Mouse (Mus musculus) forebrain, embryonic 12.5 days (tissue): ENCODE data around the gene Lgi1. TPM values are rescaled to one million over a fixed set of nuclear protein-coding genes. Genes with fewer than 3 reads are reported as not detected.
A peak's percentile ranks its signal among the peaks of the same experiment; 100 is the strongest.

ENCODE experiments used
- ATAC-seq: fragments of 200-750 bp; cut with Nextera tagmentation; 2 replicates; pipeline ENCODE4 v1.8.0; 2017; ENCODE audit warnings: moderate TSS enrichment; ENCODE audit not compliant: low FRiP score
- H3K27ac ChIP-seq: fragments of 300-500 bp; sonication (generic); 2 replicates; pipeline ENCODE4 v1.5.1; 2016; ENCODE audit warnings: mild to moderate bottlenecking
- H3K27me3 ChIP-seq: fragments of 300-500 bp; sonication (generic); 2 replicates; pipeline ENCODE4 v1.6.1; 2016; ENCODE audit warnings: mild to moderate bottlenecking
- H3K36me3 ChIP-seq: fragments of 300-500 bp; sonication (generic); replicated peaks from 2 replicates; pipeline ENCODE4 v1.6.1; 2016; ENCODE audit warnings: mild to moderate bottlenecking
- H3K4me1 ChIP-seq: fragments of 300-500 bp; sonication (generic); 2 replicates; pipeline ENCODE4 v1.6.1; 2016
- H3K4me2 ChIP-seq: fragments of 300-500 bp; sonication (generic); 2 replicates; pipeline ENCODE4 v1.6.1; 2016; ENCODE audit warnings: mild to moderate bottlenecking, moderate library complexity
- H3K4me3 ChIP-seq: fragments of 300-500 bp; sonication (generic); replicated peaks from 2 replicates; pipeline ENCODE4 v1.5.1; 2016; ENCODE audit warnings: mild to moderate bottlenecking
- H3K9ac ChIP-seq: fragments of 300-500 bp; sonication (generic); 2 replicates; pipeline ENCODE4 v1.6.1; 2016; ENCODE audit warnings: mild to moderate bottlenecking
- H3K9me3 ChIP-seq: fragments of 300-500 bp; sonication (generic); 2 replicates; pipeline ENCODE4 v1.6.1; 2016
- WGBS: fragments of 180-500 bp; shearing (Covaris S2); methylation state at CpG from one replicate; pipeline ENCODE4 v1.1.7; 2016; 5-methylcytosine and 5-hydroxymethylcytosine counted together
- polyA plus RNA-seq: library from polyadenylated mRNA; unstranded; fragments of >200 nt; fragmentation: Nextera tagmentation; extraction: Ambion mirVana; gene quantifications from 2 replicates; pipeline ENCODE4 v1.2.1, GENCODE M21; 2016

Lgi1 gene
- polyA plus RNA-seq, 1 experiment from 2014 or later: 2.4 TPM

- Histone ChIP-seq H3K36me3 (no peaks in the 10 kb centered on the region), H3K27me3 (0 out of 2 replicates have a peak, but pooled peaks cover 5% of the 10 kb centered on the region), H3K4me1 (no peaks in the 10 kb centered on the region), H3K4me3 (no peak overlapping the region), H3K9me3 (no peaks in the 10 kb centered on the region), H3K27ac (no peak overlapping the region), H3K9ac (no peak overlapping the region), H3K4me2 (no peak overlapping the region)
- ATAC-seq: no peak
- WGBS: 86% methylated on average over 2 of the region's 2 CpGs
Measured at GRCm38 (mm10) chr19:38332245-38332644, 67.9 kb downstream of the Lgi1 start.

GRCm38 (mm10) chr19:38332820-38333219 lies 68.5 kb downstream of the Lgi1 start:
- Histone ChIP-seq H3K9me3 (no peaks in the 10 kb centered on the region), H3K4me1 (no peaks in the 10 kb centered on the region), H3K4me2 (no peak overlapping the region), H3K36me3 (no peaks in the 10 kb centered on the region), H3K27ac (no peak overlapping the region), H3K9ac (no peak overlapping the region), H3K27me3 (0 out of 2 replicates have a peak, but pooled peaks cover 5% of the 10 kb centered on the region), H3K4me3 (no peak overlapping the region)
- ATAC-seq: no peak
- WGBS: 55% methylated on average over 3 of the region's 3 CpGs

DNA sequence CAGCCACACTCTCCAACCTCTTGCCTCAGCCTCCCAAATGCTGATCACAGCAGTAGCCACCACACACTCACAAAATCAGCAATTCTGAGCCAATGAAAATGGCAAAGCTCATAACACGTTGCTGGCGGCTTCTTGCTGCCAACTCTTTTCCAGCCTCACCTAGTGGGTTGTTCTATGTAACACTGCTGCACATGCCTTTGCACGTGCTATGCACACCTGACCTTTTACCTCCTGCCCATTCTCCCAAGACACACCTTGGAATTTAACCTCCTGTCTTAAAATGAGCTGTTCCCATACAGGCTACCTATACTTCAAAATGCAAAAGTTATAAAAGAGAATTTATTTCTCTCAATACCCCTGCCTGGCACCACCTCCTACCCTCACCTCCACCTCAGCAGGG lies 72.2 kb downstream of the Lgi1 start:
- H3K9me3 ChIP-seq: no peaks in the 10 kb centered on the region
- 0 out of 2 replicates have a peak, but pooled peaks cover 5% of the 10 kb centered on the region for H3K27me3 ChIP-seq
- no peak overlapping the region for H3K4me3 ChIP-seq
- WGBS: 87% methylated on average over 3 of the region's 3 CpGs
- no peak overlapping the region for H3K27ac ChIP-seq
- ATAC-seq: no peak
- H3K9ac ChIP-seq: no peak overlapping the region
- no peak overlapping the region for H3K4me2 ChIP-seq
- no peaks in the 10 kb centered on the region for H3K36me3 ChIP-seq
- H3K4me1 ChIP-seq: no peaks in the 10 kb centered on the region

GRCm38 (mm10) chr19:38337332-38337731 lies 73.0 kb downstream of the Lgi1 start:
- H3K9me3 ChIP-seq: no peaks in the 10 kb centered on the region
- ATAC-seq: no peak
- 96% methylated on average over 3 of the region's 3 CpGs for WGBS
- no peaks in the 10 kb centered on the region for H3K4me1 ChIP-seq
- H3K36me3 ChIP-seq: no peaks in the 10 kb centered on the region
- no peak overlapping the region for H3K9ac ChIP-seq
- no peak overlapping the region for H3K4me2 ChIP-seq
- H3K27me3 ChIP-seq: 0 out of 2 replicates have a peak, but pooled peaks cover 5% of the 10 kb centered on the region
- H3K27ac ChIP-seq: no peak overlapping the region
- no peak overlapping the region for H3K4me3 ChIP-seq

- 53% methylated on average over 3 of the region's 3 CpGs for WGBS
- Histone ChIP-seq H3K4me2 (no peak overlapping the region), H3K36me3 (no peaks in the 10 kb centered on the region), H3K27ac (no peak overlapping the region), H3K9ac (no peak overlapping the region), H3K9me3 (no peaks in the 10 kb centered on the region), H3K4me1 (no peaks in the 10 kb centered on the region), H3K4me3 (no peak overlapping the region), H3K27me3 (0 out of 2 replicates have a peak, but pooled peaks cover 5% of the 10 kb centered on the region)
- ATAC-seq: no peak
Measured at GRCm38 (mm10) chr19:38339734-38340133, 75.4 kb downstream of the Lgi1 start.

DNA sequence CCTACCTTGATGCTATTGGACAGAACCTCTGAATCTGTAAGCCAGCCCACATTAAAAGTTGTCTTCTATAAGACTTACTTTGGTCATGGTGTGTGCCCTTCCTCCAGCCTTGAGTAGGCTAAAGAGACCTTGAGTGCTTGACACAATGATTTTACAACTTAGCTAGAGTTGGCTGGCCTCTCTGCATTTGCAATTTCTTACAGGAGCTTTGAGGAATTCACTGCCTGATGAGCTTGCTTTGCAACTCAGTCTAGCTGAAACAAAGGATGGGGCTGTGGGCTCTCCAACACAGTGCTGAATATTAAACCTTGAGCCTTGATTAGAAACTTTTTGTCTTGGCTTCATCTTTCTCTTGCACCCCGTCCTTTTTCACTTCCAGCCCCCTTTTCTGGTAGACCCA lies 78.9 kb downstream of the Lgi1 start:
- peaks cover 4% of the 10 kb centered on the region; the same call in 1 of the 2 replicates for H3K4me1 ChIP-seq
- H3K4me2 ChIP-seq: no peak overlapping the region
- 65% methylated on average over 1 of the region's 1 CpGs for WGBS
- H3K27me3 ChIP-seq: no peaks in the 10 kb centered on the region
- H3K9ac ChIP-seq: no peak overlapping the region
- peaks cover 4% of the 10 kb centered on the region; the same call in 1 of the 2 replicates for H3K9me3 ChIP-seq
- ATAC-seq: no peak
- no peak overlapping the region for H3K4me3 ChIP-seq
- H3K36me3 ChIP-seq: no peaks in the 10 kb centered on the region
- no peak overlapping the region for H3K27ac ChIP-seq

DNA sequence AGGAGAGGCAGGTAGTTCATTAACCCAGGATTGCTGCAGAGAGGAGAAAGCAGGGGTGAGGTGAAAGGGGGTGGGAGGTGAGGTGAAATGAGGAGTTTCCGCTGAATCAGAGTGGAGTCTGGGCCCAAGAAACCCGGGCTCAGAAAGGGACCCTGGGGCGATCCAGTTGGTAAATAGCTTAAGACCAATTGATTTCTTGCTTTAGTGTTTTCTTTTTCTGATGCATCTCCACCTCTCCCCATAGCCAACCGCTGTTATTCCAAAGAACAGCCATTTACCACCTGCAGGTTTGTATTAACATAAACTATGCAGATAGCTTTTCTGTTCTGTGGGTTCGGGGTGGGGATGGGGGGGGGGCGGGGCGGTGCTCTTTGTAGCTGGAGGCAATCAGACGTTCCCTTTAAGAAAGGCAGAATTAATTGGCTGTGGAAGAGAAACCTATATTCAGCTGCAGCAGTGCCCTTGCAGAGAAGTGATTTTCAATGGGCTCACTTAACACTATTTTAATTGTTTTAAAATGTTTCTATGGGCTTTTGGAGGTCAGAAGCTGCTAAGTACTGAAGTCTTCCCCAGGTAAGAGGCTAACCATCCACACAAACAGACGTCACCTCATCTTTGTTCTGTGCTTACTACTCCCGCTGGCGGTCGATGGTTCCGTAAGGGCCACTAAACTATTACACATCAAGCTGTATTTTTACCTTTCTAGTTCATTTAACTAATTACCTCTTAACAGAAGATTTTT lies 84.1 kb downstream of the Lgi1 start:
- WGBS: 13% methylated on average over 13 of the region's 13 CpGs
- peak overlapping the region; percentile 24 for H3K4me2 ChIP-seq
- H3K4me3 ChIP-seq: peak overlapping the region; percentile 13; the same call in 1 of the 2 replicates
- H3K27me3 ChIP-seq: peaks cover 26% of the 10 kb centered on the region
- H3K27ac ChIP-seq: peak overlapping the region; percentile 31; the same call in 1 of the 2 replicates
- H3K9ac ChIP-seq: no peak overlapping the region
- ATAC-seq: peak; percentile 57; the same call in 1 of the 2 replicates
- no peaks in the 10 kb centered on the region for H3K36me3 ChIP-seq
- peaks cover 4% of the 10 kb centered on the region; the same call in 1 of the 2 replicates for H3K9me3 ChIP-seq
- peaks cover 9% of the 10 kb centered on the region for H3K4me1 ChIP-seq

DNA sequence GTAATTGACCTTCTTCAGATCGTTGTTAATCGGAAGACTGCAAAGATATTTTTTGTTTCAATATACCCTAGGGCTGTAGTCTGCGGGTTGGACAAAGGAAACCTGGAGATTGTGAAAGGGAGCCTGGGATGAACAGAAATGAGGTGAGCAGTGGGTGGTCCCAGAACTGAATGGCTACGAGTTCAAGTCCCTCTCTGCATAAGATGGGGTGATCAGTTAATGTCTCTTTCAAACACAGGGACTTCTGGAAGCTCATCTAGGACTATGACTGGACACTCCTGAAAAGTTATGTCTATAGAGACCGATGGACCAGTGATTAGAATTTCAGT lies 84.6 kb downstream of the Lgi1 start:
- H3K4me1 ChIP-seq: peaks cover 9% of the 10 kb centered on the region
- H3K9ac ChIP-seq: no peak overlapping the region
- H3K4me2 ChIP-seq: peak overlapping the region; percentile 24; the same call in 1 of the 2 replicates
- H3K4me3 ChIP-seq: no peak overlapping the region
- no peaks in the 10 kb centered on the region for H3K36me3 ChIP-seq
- no peak overlapping the region for H3K27ac ChIP-seq
- ATAC-seq: no peak
- H3K27me3 ChIP-seq: peaks cover 26% of the 10 kb centered on the region
- peaks cover 4% of the 10 kb centered on the region; the same call in 1 of the 2 replicates for H3K9me3 ChIP-seq
- 41% methylated on average over 5 of the region's 5 CpGs for WGBS

GRCm38 (mm10) chr19:38351202-38351601 lies 86.9 kb downstream of the Lgi1 start:
- H3K36me3 ChIP-seq: no peaks in the 10 kb centered on the region
- no peak for ATAC-seq
- peaks cover 26% of the 10 kb centered on the region for H3K27me3 ChIP-seq
- no peak overlapping the region for H3K4me2 ChIP-seq
- WGBS: 94% methylated on average over 2 of the region's 2 CpGs
- H3K27ac ChIP-seq: no peak overlapping the region
- no peak overlapping the region for H3K4me3 ChIP-seq
- no peaks in the 10 kb centered on the region for H3K9me3 ChIP-seq
- H3K4me1 ChIP-seq: peaks cover 9% of the 10 kb centered on the region
- H3K9ac ChIP-seq: no peak overlapping the region

DNA sequence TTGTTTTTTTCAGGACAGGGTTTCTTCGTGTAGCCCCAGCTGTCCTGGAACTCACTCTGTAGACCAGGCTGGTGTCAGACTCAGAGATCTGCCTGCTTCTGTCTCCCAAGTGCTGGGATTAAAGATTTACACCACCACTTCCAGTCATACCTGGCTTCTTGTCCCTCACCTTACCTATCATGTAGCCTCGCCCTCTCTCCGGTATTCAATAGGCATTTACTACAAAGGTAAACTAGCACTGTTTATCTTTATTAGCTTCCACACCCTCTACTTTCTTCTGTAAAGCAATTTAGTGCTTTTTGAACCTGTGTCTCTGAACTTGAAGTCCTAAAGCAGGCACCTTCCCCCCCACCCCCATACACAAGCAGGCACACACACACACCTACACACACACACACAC lies 87.4 kb downstream of the Lgi1 start:
- peaks cover 26% of the 10 kb centered on the region for H3K27me3 ChIP-seq
- H3K9ac ChIP-seq: no peak overlapping the region
- H3K27ac ChIP-seq: no peak overlapping the region
- no peak for ATAC-seq
- H3K4me3 ChIP-seq: no peak overlapping the region
- no peaks in the 10 kb centered on the region for H3K36me3 ChIP-seq
- WGBS: 98% methylated on average over 3 of the region's 3 CpGs
- H3K4me1 ChIP-seq: peaks cover 9% of the 10 kb centered on the region
- H3K9me3 ChIP-seq: no peaks in the 10 kb centered on the region
- H3K4me2 ChIP-seq: no peak overlapping the region

DNA sequence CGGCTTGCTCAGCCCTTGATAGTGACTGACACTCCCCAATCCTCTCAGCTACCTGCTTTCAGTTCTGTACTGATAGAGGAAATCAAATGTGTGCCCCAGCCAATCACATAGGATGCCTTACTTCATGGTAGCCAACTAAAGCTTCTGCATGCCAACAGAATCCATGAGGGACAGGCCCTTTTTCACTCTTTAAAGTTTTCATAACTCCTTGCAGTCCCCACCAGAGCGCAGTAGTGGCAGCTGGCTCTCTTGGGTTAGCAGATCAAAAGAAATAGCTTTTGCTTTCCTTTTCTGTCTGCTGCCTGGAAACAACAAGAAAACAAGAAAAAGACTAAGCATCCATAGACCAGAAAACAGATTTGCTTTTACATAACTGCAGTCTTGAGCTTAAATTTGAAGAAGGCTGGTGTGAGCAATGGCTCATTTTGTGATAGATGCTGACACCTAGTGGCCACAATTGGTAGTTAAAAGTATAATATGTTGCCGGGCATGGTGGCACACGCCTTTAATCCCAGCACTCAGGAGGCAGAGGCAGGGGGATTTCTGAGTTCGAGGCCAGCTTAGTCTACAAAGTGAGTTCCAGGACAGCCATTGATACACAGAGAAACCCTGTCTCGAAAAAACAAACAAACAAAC lies 88.3 kb downstream of the Lgi1 start:
- no peak overlapping the region for H3K9ac ChIP-seq
- H3K9me3 ChIP-seq: no peaks in the 10 kb centered on the region
- ATAC-seq: no peak
- H3K4me1 ChIP-seq: peaks cover 9% of the 10 kb centered on the region
- WGBS: 44% methylated on average over 6 of the region's 6 CpGs
- no peak overlapping the region for H3K4me2 ChIP-seq
- H3K27me3 ChIP-seq: peaks cover 26% of the 10 kb centered on the region
- H3K4me3 ChIP-seq: no peak overlapping the region
- no peak overlapping the region for H3K27ac ChIP-seq
- H3K36me3 ChIP-seq: no peaks in the 10 kb centered on the region

GRCm38 (mm10) chr19:38354279-38354678 lies 89.9 kb downstream of the Lgi1 start:
- 86% methylated on average over 1 of the region's 1 CpGs for WGBS
- ATAC-seq: no peak
- Histone ChIP-seq H3K27ac (no peak overlapping the region), H3K4me2 (no peak overlapping the region), H3K9ac (no peak overlapping the region), H3K36me3 (no peaks in the 10 kb centered on the region), H3K4me3 (no peak overlapping the region), H3K4me1 (no peaks in the 10 kb centered on the region), H3K27me3 (peaks cover 26% of the 10 kb centered on the region), H3K9me3 (no peaks in the 10 kb centered on the region)
